Mouse (Mus musculus): ENCODE results near the gene Bmp15.

- TF ChIP-seq CTCF (IDR thresholded peaks at IDR 0.05; ENCODE audit: low read depth, low read length): no peak
- no peak for TF ChIP-seq POLR2A (IDR thresholded peaks at IDR 0.05; ENCODE audit: borderline replicate concordance, low read depth, low read length)
These were observed 3.5 kb upstream of the Bmp15 start for GRCm38 (mm10) chrX:6324056-6324455.
